Mouse (Mus musculus): ENCODE measurements around the gene Zfp511. TPM values are rescaled to one million over a fixed set of nuclear protein-coding genes. Genes with fewer than 3 reads are reported as not detected.

The Zfp511 gene
- polyA plus RNA-seq, 1 experiment from 2014 or later = 40.1 TPM

DNA sequence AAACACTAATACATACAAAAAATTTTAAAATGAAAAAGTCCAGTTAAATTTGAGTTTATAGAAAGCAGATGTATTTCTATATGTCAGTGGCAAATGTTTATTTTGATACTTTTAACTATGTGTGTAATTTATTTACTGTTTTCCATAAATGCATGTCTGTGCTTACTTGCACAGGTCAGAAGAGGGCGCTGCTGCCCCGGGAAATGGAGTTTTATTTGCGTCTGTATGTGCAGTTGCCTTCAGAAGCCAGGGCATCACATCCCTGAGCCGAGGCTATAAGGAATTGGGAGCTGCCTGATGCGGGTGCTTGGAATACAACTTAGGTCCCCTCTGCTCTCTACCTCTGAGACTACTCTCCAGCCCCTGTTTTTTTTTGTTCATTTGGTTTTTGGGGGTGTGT, 42.5 kb downstream of the Zfp511 start:
- Histone ChIP-seq H3K36me3 (no peaks in the 10 kb centered on the region), H3K4me1 (no peaks in the 10 kb centered on the region), H3K27ac (no peak overlapping the region), H3K4me2 (no peak overlapping the region), H3K9me3 (no peaks in the 10 kb centered on the region), H3K4me3 (no peak overlapping the region), H3K27me3 (peaks cover 42% of the 10 kb centered on the region), H3K9ac (no peak overlapping the region)
- 7% methylated on average over 5 of the region's 5 CpGs for WGBS
- ATAC-seq (ENCODE audit: borderline replicate concordance, extremely low read depth, low FRiP score, low TSS enrichment) = no peak

DNA sequence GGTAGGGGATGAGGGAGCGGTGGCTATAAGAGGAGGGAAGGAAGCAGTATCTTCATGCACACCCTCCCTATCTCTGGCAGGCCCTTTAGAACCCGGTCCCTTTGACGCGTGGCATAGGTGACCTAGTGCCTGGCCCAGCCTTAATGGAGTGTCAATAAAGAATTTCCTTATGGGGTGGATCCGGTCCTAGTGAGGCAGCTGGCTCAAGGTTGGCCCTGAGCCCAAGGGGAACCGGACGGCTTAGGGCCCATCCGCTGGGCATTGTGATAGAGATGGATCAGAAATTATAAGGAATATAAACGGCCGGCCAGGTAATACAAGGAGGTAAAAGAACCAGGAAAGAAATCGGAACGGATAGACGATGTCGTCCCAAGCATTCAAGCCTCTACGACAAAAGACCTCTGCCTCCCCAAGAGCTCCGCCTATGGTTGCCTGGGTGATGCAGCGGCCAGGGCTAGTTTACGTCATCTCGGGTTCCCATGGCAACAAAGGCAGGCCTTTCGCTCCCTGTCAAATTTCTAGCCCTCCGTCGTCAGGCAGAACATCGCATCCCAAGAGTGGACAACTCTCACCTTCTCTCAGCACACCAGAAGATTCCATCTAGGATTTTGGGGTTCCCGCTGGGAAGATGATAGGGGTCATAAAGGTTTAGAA, 44.4 kb downstream of the Zfp511 start:
- Histone ChIP-seq H3K4me1 (no peaks in the 10 kb centered on the region), H3K4me3 (peak overlapping the region; percentile 12), H3K9ac (no peak overlapping the region), H3K27me3 (peaks cover 42% of the 10 kb centered on the region), H3K36me3 (no peaks in the 10 kb centered on the region), H3K4me2 (peak overlapping the region; percentile 38), H3K9me3 (no peaks in the 10 kb centered on the region), H3K27ac (no peak overlapping the region)
- peak; percentile 75; the same call in 1 of the 2 replicates for ATAC-seq (ENCODE audit: borderline replicate concordance, extremely low read depth, low FRiP score, low TSS enrichment)
- 1% methylated on average over 24 of the region's 24 CpGs for WGBS

DNA sequence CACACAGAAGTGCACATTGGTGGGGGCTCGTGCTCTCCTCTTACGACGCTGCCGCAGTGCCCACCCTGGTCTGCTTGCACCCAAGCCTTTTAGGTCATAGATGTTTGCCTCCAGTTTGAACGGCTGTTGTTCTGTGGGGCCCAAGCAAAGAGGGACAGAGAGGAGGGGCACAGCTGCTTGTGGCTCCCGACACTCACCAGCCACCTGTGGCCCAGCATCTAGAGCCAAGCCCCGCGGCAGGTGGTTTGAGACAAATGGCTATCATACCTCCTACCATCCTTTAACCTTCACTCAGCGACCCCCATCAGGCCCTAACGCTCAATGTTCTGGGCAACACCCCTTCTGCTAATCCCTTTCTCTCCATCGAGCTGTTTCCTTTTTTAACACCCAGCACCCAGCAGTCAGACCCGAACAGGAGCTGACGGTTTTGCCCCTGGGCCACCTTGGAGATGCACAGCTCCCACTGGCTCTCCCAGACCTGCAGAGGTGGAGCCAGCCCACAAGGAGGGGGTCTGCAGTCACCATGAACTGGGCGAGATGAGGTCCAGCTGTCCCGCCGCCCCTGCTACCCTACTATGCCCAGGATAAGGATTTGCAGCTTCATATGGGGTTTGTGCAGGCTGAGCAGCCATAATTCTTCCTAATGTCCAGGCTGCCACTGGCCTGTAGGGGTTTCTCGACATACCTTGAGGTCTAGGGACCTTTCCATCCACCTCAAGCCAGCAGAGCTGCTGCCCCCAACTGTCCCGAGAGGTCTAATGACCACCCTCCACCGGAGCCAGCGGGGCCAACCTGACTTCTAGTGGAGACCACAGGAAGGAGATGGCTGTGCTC, 45.4 kb downstream of the Zfp511 start:
- H3K4me1 ChIP-seq = no peaks in the 10 kb centered on the region
- 22% methylated on average over 20 of the region's 20 CpGs for WGBS
- 0 out of 2 replicates have a peak, but pooled peaks have one; percentile 5 for ATAC-seq (ENCODE audit: borderline replicate concordance, extremely low read depth, low FRiP score, low TSS enrichment)
- H3K4me3 ChIP-seq = no peak overlapping the region
- no peaks in the 10 kb centered on the region for H3K36me3 ChIP-seq
- H3K9me3 ChIP-seq = no peaks in the 10 kb centered on the region
- no peak overlapping the region for H3K4me2 ChIP-seq
- no peak overlapping the region for H3K27ac ChIP-seq
- peaks cover 42% of the 10 kb centered on the region for H3K27me3 ChIP-seq
- H3K9ac ChIP-seq = no peak overlapping the region

- Histone ChIP-seq H3K4me3 (no peak within 1 kb of the TSS), H3K9ac (no peak within 1 kb of the TSS), H3K9me3 (no peaks in the 10 kb centered on the region), H3K27ac (no peak within 1 kb of the TSS), H3K27me3 (peaks cover 42% of the 10 kb centered on the region), H3K36me3 (no peaks in the 10 kb centered on the region), H3K4me2 (no peak within 1 kb of the TSS), H3K4me1 (no peaks in the 10 kb centered on the region)
- 8% methylated on average over 18 of the region's 18 CpGs for WGBS
- ATAC-seq (ENCODE audit: borderline replicate concordance, extremely low read depth, low FRiP score, low TSS enrichment) = 0 out of 2 replicates have a peak, but pooled peaks have one; percentile 31
Measured at GRCm38 (mm10) chr7:140082242-140082678, 46.1 kb downstream of the Zfp511 start, which contains the start of gene Caly. Caly (minus strand) TSS chr7:140082548.

Small RNAs within 50 kb of the gene (microRNA-seq; reads per million reads assigned to microRNA genes)
- 1.9 reads per million, percentile 4 among the genes with 10 or more reads in this experiment for gene Mir7062

Other genes starting within 250 kb of the Zfp511 start
- not detected in 2 replicates for gene Adgra1, start 202.2 kb upstream of the Zfp511 start, polyA plus RNA-seq (2015; fragmentation: Nextera tagmentation; extraction: Ambion mirVana)
- 0.64 and 0.69 TPM in 2 replicates for gene Kndc1, start 141.7 kb upstream of the Zfp511 start, polyA plus RNA-seq (2015; fragmentation: Nextera tagmentation; extraction: Ambion mirVana)
- gene Utf1, start 92.6 kb upstream of the Zfp511 start, polyA plus RNA-seq (2015; fragmentation: Nextera tagmentation; extraction: Ambion mirVana) = 0.31 TPM in 1 of 2 replicates, not detected in the other
- 1.2 and 1.7 TPM in 2 replicates for gene 6430531B16Rik, start 57.6 kb upstream of the Zfp511 start, polyA plus RNA-seq (2015; fragmentation: Nextera tagmentation; extraction: Ambion mirVana)
- 1.4 and 1.8 TPM in 2 replicates for gene Adam8, start 43.8 kb upstream of the Zfp511 start, polyA plus RNA-seq (2015; fragmentation: Nextera tagmentation; extraction: Ambion mirVana)
- gene Tubgcp2, start 278 bp downstream of the Zfp511 start, polyA plus RNA-seq (2015; fragmentation: Nextera tagmentation; extraction: Ambion mirVana) = 53.2 and 56.4 TPM in 2 replicates
- gene Msx3, start 12.7 kb downstream of the Zfp511 start, polyA plus RNA-seq (2015; fragmentation: Nextera tagmentation; extraction: Ambion mirVana) = not detected in 2 replicates
- 0.66 and 1.1 TPM in 2 replicates for gene Caly, start 46.2 kb downstream of the Zfp511 start, polyA plus RNA-seq (2015; fragmentation: Nextera tagmentation; extraction: Ambion mirVana)
- gene Prap1, start 57.0 kb downstream of the Zfp511 start, polyA plus RNA-seq (2015; fragmentation: Nextera tagmentation; extraction: Ambion mirVana) = not detected in 2 replicates
- 19.1 and 19.8 TPM in 2 replicates for gene Fuom, start 66.0 kb downstream of the Zfp511 start, polyA plus RNA-seq (2015; fragmentation: Nextera tagmentation; extraction: Ambion mirVana)
- gene Paox, start 79.4 kb downstream of the Zfp511 start, polyA plus RNA-seq (2015; fragmentation: Nextera tagmentation; extraction: Ambion mirVana) = 21.6 and 22.3 TPM in 2 replicates
- 145 and 147 TPM in 2 replicates for gene Echs1, start 80.1 kb downstream of the Zfp511 start, polyA plus RNA-seq (2015; fragmentation: Nextera tagmentation; extraction: Ambion mirVana)
- 25.2 and 26.2 TPM in 2 replicates for gene Mtg1, start 101.2 kb downstream of the Zfp511 start, polyA plus RNA-seq (2015; fragmentation: Nextera tagmentation; extraction: Ambion mirVana)
- gene Sprn, start 118.5 kb downstream of the Zfp511 start, polyA plus RNA-seq (2015; fragmentation: Nextera tagmentation; extraction: Ambion mirVana) = 0.11 and 0.27 TPM in 2 replicates
- not detected in 2 replicates for gene Olfr522, start 128.4 kb downstream of the Zfp511 start, polyA plus RNA-seq (2015; fragmentation: Nextera tagmentation; extraction: Ambion mirVana)
- not detected in 2 replicates for gene Olfr523, start 136.8 kb downstream of the Zfp511 start, polyA plus RNA-seq (2015; fragmentation: Nextera tagmentation; extraction: Ambion mirVana)
- 0.05 TPM in 1 of 2 replicates, not detected in the other for gene Olfr524, start 169.6 kb downstream of the Zfp511 start, polyA plus RNA-seq (2015; fragmentation: Nextera tagmentation; extraction: Ambion mirVana)
- gene Cd163l1, start 181.9 kb downstream of the Zfp511 start, polyA plus RNA-seq (2015; fragmentation: Nextera tagmentation; extraction: Ambion mirVana) = 0.44 and 3.1 TPM in 2 replicates
- gene 5830411N06Rik, start 210.9 kb downstream of the Zfp511 start, polyA plus RNA-seq (2015; fragmentation: Nextera tagmentation; extraction: Ambion mirVana) = 0.19 TPM in 1 of 2 replicates, not detected in the other